Mouse (Mus musculus) kidney, postnatal 10 days (tissue): ENCODE data around the gene Mdh1.
"Not testable (repeated sequence)": the region's sequence is repeated elsewhere in the genome, so short reads cannot be mapped to it uniquely, and the experiment has no call there.

Source experiments
- DNase-seq: peaks from one replicate; pipeline ENCODE4 v3.0.0; 2021; ENCODE audit warnings: mixed read lengths

Gene Mdh1

GRCm38 (mm10) chr11:21542731-21543130 is 29.4 kb downstream of the Mdh1 start:
- DNase-seq: no peak

- no peak for DNase-seq
Observed at GRCm38 (mm10) chr11:21540622-21541021, 31.5 kb downstream of the Mdh1 start.

- DNase-seq: no peak
Observed at GRCm38 (mm10) chr11:21540072-21540471, 32.1 kb downstream of the Mdh1 start.

GRCm38 (mm10) chr11:21530856-21531255 is 41.3 kb downstream of the Mdh1 start:
- DNase-seq: not testable (repeated sequence)

- DNase-seq: no peak
Observed at GRCm38 (mm10) chr11:21528676-21529394, 43.3 kb downstream of the Mdh1 start.

- DNase-seq: peak; percentile 13
Observed at GRCm38 (mm10) chr11:21517726-21518125, 54.4 kb downstream of the Mdh1 start.

- DNase-seq: not testable (repeated sequence)
Observed at GRCm38 (mm10) chr11:21516396-21516795, 55.8 kb downstream of the Mdh1 start.

GRCm38 (mm10) chr11:21510577-21510976 is 61.6 kb downstream of the Mdh1 start:
- not testable (repeated sequence) for DNase-seq

- DNase-seq: not testable (repeated sequence)
Observed at GRCm38 (mm10) chr11:21508713-21509112, 63.5 kb downstream of the Mdh1 start.

GRCm38 (mm10) chr11:21507073-21507472 is 65.1 kb downstream of the Mdh1 start:
- not testable (repeated sequence) for DNase-seq
